Mouse (Mus musculus): ENCODE measurements around the gene Tex14. TPM values are rescaled to one million over a fixed set of nuclear protein-coding genes. Genes with fewer than 3 reads are reported as not detected.
A peak's percentile ranks its signal among the peaks of the same experiment; 100 is the strongest.

Gene Tex14
- polyA plus RNA-seq, 1 experiment from 2014 or later, result 0.82 TPM

DNA sequence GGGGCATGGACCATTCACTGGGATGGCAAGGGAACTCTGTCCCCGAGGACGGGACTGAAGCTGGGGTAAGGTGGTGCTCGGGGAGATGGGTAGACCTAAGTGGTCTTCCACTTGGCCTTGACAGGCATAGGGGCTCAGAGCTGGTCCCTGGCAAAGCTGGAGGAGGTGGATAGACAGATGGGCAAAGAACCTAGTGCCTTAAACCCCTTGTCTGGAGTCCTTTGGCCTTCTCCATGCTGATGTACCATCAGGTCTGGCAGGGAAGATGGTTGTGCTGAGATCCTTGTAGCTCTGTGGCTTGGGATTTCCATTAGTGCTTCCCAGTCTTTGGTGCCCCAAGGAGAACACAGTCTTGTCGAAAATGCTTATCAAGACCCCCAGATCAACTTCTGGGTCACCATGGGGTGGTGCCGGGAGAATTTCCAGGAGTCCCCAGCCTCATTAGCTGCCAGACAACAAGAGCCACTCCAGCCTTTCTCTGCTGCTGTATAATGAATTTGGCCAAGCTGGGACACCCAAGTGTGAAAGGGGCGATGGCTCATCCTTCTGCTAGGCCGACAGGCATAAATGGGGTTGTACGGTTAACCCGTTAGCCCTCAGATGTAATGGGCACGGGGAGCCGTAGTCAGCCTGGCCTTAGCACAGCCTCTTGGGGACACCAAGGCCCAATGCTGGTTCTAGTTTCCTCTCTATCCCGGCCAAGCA lies 176.4 kb downstream of the Tex14 start:
- Histone ChIP-seq H3K36me3 (no peaks in the 10 kb centered on the region), H3K27ac (no peak overlapping the region), H3K9ac (no peak overlapping the region), H3K9me3 (no peaks in the 10 kb centered on the region), H3K27me3 (no peaks in the 10 kb centered on the region), H3K4me2 (no peak overlapping the region), H3K4me3 (no peak overlapping the region), H3K4me1 (peaks cover 22% of the 10 kb centered on the region)
- 82% methylated on average over 12 of the region's 12 CpGs for WGBS
- ATAC-seq (ENCODE audit: insufficient number of reproducible peaks, low FRiP score, low TSS enrichment, low read depth), result no peak

- H3K9ac ChIP-seq, result no peak overlapping the region
- no peak overlapping the region for H3K27ac ChIP-seq
- H3K27me3 ChIP-seq, result no peaks in the 10 kb centered on the region
- H3K36me3 ChIP-seq, result no peaks in the 10 kb centered on the region
- 80% methylated on average over 8 of the region's 8 CpGs for WGBS
- peaks cover 22% of the 10 kb centered on the region for H3K4me1 ChIP-seq
- ATAC-seq (ENCODE audit: insufficient number of reproducible peaks, low FRiP score, low TSS enrichment, low read depth), result no peak
- H3K9me3 ChIP-seq, result no peaks in the 10 kb centered on the region
- H3K4me2 ChIP-seq, result no peak overlapping the region
- no peak overlapping the region for H3K4me3 ChIP-seq
Observed at GRCm38 (mm10) chr11:87581933-87582710, 177.3 kb downstream of the Tex14 start.

- no peak overlapping the region for H3K4me3 ChIP-seq
- H3K27me3 ChIP-seq, result no peaks in the 10 kb centered on the region
- no peak for ATAC-seq (ENCODE audit: insufficient number of reproducible peaks, low FRiP score, low TSS enrichment, low read depth)
- no peaks in the 10 kb centered on the region for H3K36me3 ChIP-seq
- peaks cover 13% of the 10 kb centered on the region; the same call in 1 of the 2 replicates for H3K4me1 ChIP-seq
- WGBS, result 79% methylated on average over 6 of the region's 6 CpGs
- H3K27ac ChIP-seq, result no peak overlapping the region
- H3K9ac ChIP-seq, result no peak overlapping the region
- no peaks in the 10 kb centered on the region for H3K9me3 ChIP-seq
- no peak overlapping the region for H3K4me2 ChIP-seq
Observed at GRCm38 (mm10) chr11:87583291-87584034, 178.6 kb downstream of the Tex14 start.

DNA sequence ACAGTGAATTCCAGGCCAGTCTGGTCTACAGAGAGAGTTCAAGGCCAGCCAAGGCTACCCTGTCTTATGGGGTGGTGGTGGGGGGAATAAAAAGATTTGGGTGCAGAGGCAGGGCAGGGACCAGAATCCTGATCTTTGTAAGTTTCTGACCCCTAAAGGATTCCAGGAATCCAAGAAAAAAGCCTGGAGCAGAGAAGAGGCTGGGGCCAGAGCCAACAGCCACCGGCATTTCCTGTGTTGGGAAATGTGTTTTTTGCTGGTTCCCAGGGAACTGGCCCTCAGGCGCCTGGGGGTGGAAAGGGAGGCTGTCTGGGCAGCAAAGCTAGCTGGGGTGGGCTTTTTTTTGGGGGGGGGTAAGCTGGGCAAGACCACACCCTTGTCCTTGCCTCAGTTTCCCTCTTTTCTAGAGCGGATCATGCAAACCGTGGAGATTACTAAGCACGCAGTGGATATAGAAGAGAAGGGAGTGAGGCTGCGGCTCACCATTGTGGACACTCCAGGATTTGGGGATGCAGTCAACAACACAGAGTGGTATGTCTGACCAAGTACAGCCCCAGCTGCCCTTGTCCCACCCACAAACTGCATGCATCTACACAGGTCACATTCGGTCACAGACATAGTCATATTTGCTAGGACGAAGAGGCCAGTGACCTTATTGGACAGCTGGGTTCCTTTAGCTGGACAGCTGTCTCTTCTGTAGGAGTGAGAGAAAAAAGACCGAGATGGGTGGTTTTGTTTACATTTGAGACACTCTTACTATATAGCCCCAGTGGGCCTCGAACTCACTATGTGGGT lies 180.0 kb downstream of the Tex14 start:
- Histone ChIP-seq H3K4me1 (peaks cover 17% of the 10 kb centered on the region), H3K9ac (no peak overlapping the region), H3K27me3 (no peaks in the 10 kb centered on the region), H3K9me3 (no peaks in the 10 kb centered on the region), H3K36me3 (no peaks in the 10 kb centered on the region), H3K4me2 (no peak overlapping the region), H3K27ac (no peak overlapping the region), H3K4me3 (no peak overlapping the region)
- no peak for ATAC-seq (ENCODE audit: insufficient number of reproducible peaks, low FRiP score, low TSS enrichment, low read depth)
- WGBS, result 76% methylated on average over 10 of the region's 10 CpGs

DNA sequence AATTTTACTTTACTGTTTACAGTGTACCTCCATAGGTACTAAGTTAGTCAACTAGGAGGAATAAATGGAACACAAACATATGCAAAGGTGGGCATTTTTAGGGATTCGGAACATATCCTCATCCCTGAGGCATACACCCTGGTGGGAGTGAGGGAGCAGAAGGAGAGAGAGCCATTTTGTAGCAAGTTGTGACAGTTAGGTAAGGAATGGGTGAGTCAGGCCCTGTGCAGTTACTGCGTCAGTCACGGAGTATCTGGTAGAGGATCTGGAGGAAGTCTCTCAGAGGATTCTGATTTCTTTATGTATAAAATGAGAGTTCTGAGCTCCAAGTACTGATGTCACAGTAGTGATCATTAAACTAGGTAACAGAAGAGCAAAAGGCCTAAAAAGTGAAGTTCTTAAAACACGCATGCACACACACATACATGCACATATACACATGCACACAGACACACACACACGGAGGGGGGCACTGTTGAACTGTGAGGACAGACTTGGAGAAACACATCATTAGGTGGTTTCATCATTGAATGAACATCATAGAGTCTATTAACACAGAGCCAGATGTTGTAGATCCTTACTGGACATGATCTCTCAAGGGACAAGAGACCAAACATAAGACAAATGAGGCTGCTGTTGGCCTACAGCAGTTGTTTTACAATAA lies 182.5 kb downstream of the Tex14 start:
- no peak overlapping the region for H3K4me3 ChIP-seq
- WGBS, result 96% methylated on average over 5 of the region's 5 CpGs
- no peaks in the 10 kb centered on the region for H3K27me3 ChIP-seq
- H3K4me1 ChIP-seq, result peaks cover 26% of the 10 kb centered on the region
- no peaks in the 10 kb centered on the region for H3K9me3 ChIP-seq
- no peak overlapping the region for H3K9ac ChIP-seq
- no peaks in the 10 kb centered on the region for H3K36me3 ChIP-seq
- no peak overlapping the region for H3K27ac ChIP-seq
- H3K4me2 ChIP-seq, result no peak overlapping the region
- no peak for ATAC-seq (ENCODE audit: insufficient number of reproducible peaks, low FRiP score, low TSS enrichment, low read depth)

DNA sequence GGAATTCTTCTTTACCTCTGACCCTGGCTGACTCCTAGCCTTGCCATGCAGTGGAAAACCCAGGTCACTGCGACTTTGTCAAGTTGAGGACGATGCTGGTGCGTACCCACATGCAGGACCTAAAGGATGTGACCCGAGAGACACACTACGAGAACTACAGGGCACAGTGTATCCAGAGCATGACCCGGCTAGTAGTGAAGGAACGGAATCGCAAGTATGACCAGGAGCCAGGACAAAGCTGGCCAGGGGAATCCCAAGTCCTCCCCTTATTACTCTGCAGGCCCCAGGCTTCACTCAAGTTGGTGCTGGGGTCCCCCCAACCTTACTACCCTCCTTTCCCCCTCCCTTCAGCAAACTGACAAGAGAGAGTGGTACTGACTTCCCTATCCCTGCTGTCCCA lies 184.7 kb downstream of the Tex14 start:
- no peak overlapping the region for H3K9ac ChIP-seq
- no peak for ATAC-seq (ENCODE audit: insufficient number of reproducible peaks, low FRiP score, low TSS enrichment, low read depth)
- peaks cover 6% of the 10 kb centered on the region for H3K36me3 ChIP-seq
- no peak overlapping the region for H3K27ac ChIP-seq
- no peaks in the 10 kb centered on the region for H3K9me3 ChIP-seq
- peaks cover 42% of the 10 kb centered on the region for H3K4me1 ChIP-seq
- 91% methylated on average over 8 of the region's 8 CpGs for WGBS
- H3K27me3 ChIP-seq, result no peaks in the 10 kb centered on the region
- no peak overlapping the region for H3K4me3 ChIP-seq
- H3K4me2 ChIP-seq, result no peak overlapping the region

GRCm38 (mm10) chr11:87590841-87591525 lies 186.1 kb downstream of the Tex14 start:
- H3K27ac ChIP-seq, result peak overlapping the region; percentile 96
- 2% methylated on average over 25 of the region's 25 CpGs for WGBS

GRCm38 (mm10) chr11:87591526-87592353 lies 186.9 kb downstream of the Tex14 start, which contains the start of gene Mtmr4:
TSS of gene Mtmr4 (plus strand) at chr11:87592162.
- peak; percentile 98 for ATAC-seq (ENCODE audit: insufficient number of reproducible peaks, low FRiP score, low TSS enrichment, low read depth)
- Histone ChIP-seq H3K4me2 (peak within 1 kb of the TSS; percentile 77), H3K36me3 (peaks cover 7% of the 10 kb centered on the region), H3K4me1 (peaks cover 56% of the 10 kb centered on the region), H3K9ac (peak within 1 kb of the TSS; percentile 68), H3K27ac (peak within 1 kb of the TSS; percentile 96), H3K9me3 (no peaks in the 10 kb centered on the region), H3K27me3 (no peaks in the 10 kb centered on the region), H3K4me3 (peak within 1 kb of the TSS; percentile 80)
- WGBS, result under 1% methylated on average over 55 of the region's 61 CpGs

More at GRCm38 (mm10) chr11:87590841-87591525, 186.1 kb downstream of the Tex14 start:
- Histone ChIP-seq H3K4me2 (peak overlapping the region; percentile 62), H3K9ac (peak overlapping the region; percentile 68), H3K4me3 (peak overlapping the region; percentile 80), H3K9me3 (no peaks in the 10 kb centered on the region), H3K36me3 (peaks cover 7% of the 10 kb centered on the region), H3K27me3 (no peaks in the 10 kb centered on the region), H3K4me1 (peaks cover 48% of the 10 kb centered on the region)
- no peak for ATAC-seq (ENCODE audit: insufficient number of reproducible peaks, low FRiP score, low TSS enrichment, low read depth)

DNA sequence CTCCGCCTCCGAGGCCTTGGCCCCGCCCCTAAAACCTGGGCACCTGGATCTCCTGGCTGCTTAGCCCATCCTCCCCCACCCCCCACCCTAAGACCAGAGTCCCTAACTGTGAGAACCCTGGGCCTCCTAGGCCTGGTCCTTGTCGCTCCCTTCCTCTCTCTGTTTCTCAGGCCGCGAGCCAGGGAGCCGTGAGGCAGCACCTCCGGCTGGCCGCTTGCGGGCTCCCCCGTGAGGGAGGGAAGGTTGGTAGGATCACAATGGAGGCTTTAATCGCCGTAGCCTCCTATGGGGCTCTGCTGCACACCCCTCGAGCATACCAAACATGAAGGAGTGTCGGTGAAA lies 187.5 kb downstream of the Tex14 start:
- no peaks in the 10 kb centered on the region for H3K27me3 ChIP-seq
- no peak for ATAC-seq (ENCODE audit: insufficient number of reproducible peaks, low FRiP score, low TSS enrichment, low read depth)
- peaks cover 9% of the 10 kb centered on the region for H3K36me3 ChIP-seq
- peak overlapping the region; percentile 96 for H3K27ac ChIP-seq
- WGBS, result 0% methylated on average over 15 of the region's 15 CpGs
- peak overlapping the region; percentile 64 for H3K9ac ChIP-seq
- peaks cover 61% of the 10 kb centered on the region for H3K4me1 ChIP-seq
- H3K4me3 ChIP-seq, result peak overlapping the region; percentile 80
- H3K4me2 ChIP-seq, result peak overlapping the region; percentile 77
- H3K9me3 ChIP-seq, result no peaks in the 10 kb centered on the region

Data from limb, embryonic 15.5 days (tissue).